Mouse (Mus musculus): ENCODE measurements around the gene Tmem132d. TPM values are rescaled to one million over a fixed set of nuclear protein-coding genes. Genes with fewer than 3 reads are reported as not detected.

Tmem132d gene
- polyA plus RNA-seq, 1 experiment = 2.4 TPM

- TF ChIP-seq CTCF (IDR thresholded peaks at IDR 0.05; ENCODE audit: borderline replicate concordance, insufficient read depth, low read depth, low read length) (no peak), POLR2A (IDR thresholded peaks at IDR 0.05; ENCODE audit: borderline replicate concordance, insufficient read depth, low read length) (no peak)
- no peak overlapping the region for H3K27ac ChIP-seq (ENCODE audit: insufficient read depth, low read length)
- H3K27me3 ChIP-seq (ENCODE audit: control insufficient read depth, insufficient read depth, low read length) = no peaks in the 10 kb centered on the region; the same call in 1 of the 2 replicates
- peak; percentile 33 to 72 for DNase-seq
- H3K4me3 ChIP-seq (replicated peaks; ENCODE audit: insufficient read depth, low read depth, low read length) = no peak overlapping the region
- no peaks in the 10 kb centered on the region; the same call in 1 of the 2 replicates for H3K4me1 ChIP-seq (ENCODE audit: control insufficient read depth, insufficient read depth, low read length)
- 9% methylated on average over 9 of the region's 9 CpGs for WGBS
These were observed 25.3 kb downstream of the Tmem132d start for GRCm38 (mm10) chr5:128407546-128407945.

- 91% methylated on average over 8 of the region's 8 CpGs for WGBS
- Histone ChIP-seq H3K27ac (ENCODE audit: insufficient read depth, low read length) (no peak overlapping the region), H3K27me3 (ENCODE audit: control insufficient read depth, insufficient read depth, low read length) (no peaks in the 10 kb centered on the region; the same call in 1 of the 2 replicates), H3K4me3 (replicated peaks; ENCODE audit: insufficient read depth, low read depth, low read length) (no peak overlapping the region), H3K4me1 (ENCODE audit: control insufficient read depth, insufficient read depth, low read length) (no peaks in the 10 kb centered on the region; the same call in 1 of the 2 replicates)
- TF ChIP-seq CTCF (IDR thresholded peaks at IDR 0.05; ENCODE audit: borderline replicate concordance, insufficient read depth, low read depth, low read length) = no peak
- no peak for TF ChIP-seq POLR2A (IDR thresholded peaks at IDR 0.05; ENCODE audit: borderline replicate concordance, insufficient read depth, low read length)
- DNase-seq = no peak
These were observed 27.8 kb downstream of the Tmem132d start for GRCm38 (mm10) chr5:128405071-128405470.

- H3K4me1 ChIP-seq (ENCODE audit: control insufficient read depth, insufficient read depth, low read length) = no peaks in the 10 kb centered on the region; the same call in 1 of the 2 replicates
- WGBS = 97% methylated on average over 3 of the region's 3 CpGs
- no peak for DNase-seq
- H3K27ac ChIP-seq (ENCODE audit: insufficient read depth, low read length) = no peak overlapping the region
- no peak for TF ChIP-seq CTCF (IDR thresholded peaks at IDR 0.05; ENCODE audit: borderline replicate concordance, insufficient read depth, low read depth, low read length)
- TF ChIP-seq POLR2A (IDR thresholded peaks at IDR 0.05; ENCODE audit: borderline replicate concordance, insufficient read depth, low read length) = no peak
- no peaks in the 10 kb centered on the region; the same call in 1 of the 2 replicates for H3K27me3 ChIP-seq (ENCODE audit: control insufficient read depth, insufficient read depth, low read length)
- H3K4me3 ChIP-seq (replicated peaks; ENCODE audit: insufficient read depth, low read depth, low read length) = no peak overlapping the region
These were observed 28.7 kb downstream of the Tmem132d start for GRCm38 (mm10) chr5:128404223-128404622.

GRCm38 (mm10) chr5:128392372-128392771, 40.5 kb downstream of the Tmem132d start:
- Histone ChIP-seq H3K4me3 (replicated peaks; ENCODE audit: insufficient read depth, low read depth, low read length) (no peak overlapping the region), H3K4me1 (ENCODE audit: control insufficient read depth, insufficient read depth, low read length) (no peaks in the 10 kb centered on the region), H3K27me3 (ENCODE audit: control insufficient read depth, insufficient read depth, low read length) (no peaks in the 10 kb centered on the region; the same call in 1 of the 2 replicates), H3K27ac (ENCODE audit: insufficient read depth, low read length) (no peak overlapping the region)
- TF ChIP-seq POLR2A (IDR thresholded peaks at IDR 0.05; ENCODE audit: borderline replicate concordance, insufficient read depth, low read length) (no peak), CTCF (IDR thresholded peaks at IDR 0.05; ENCODE audit: borderline replicate concordance, insufficient read depth, low read depth, low read length) (no peak)
- DNase-seq = no peak
- 87% methylated on average over 3 of the region's 3 CpGs for WGBS

GRCm38 (mm10) chr5:128389665-128390064, 43.2 kb downstream of the Tmem132d start:
- DNase-seq = no peak
- 50% methylated on average over 4 of the region's 4 CpGs for WGBS
- Histone ChIP-seq H3K27me3 (ENCODE audit: control insufficient read depth, insufficient read depth, low read length) (no peaks in the 10 kb centered on the region; the same call in 1 of the 2 replicates), H3K4me3 (replicated peaks; ENCODE audit: insufficient read depth, low read depth, low read length) (no peak overlapping the region), H3K4me1 (ENCODE audit: control insufficient read depth, insufficient read depth, low read length) (no peaks in the 10 kb centered on the region), H3K27ac (ENCODE audit: insufficient read depth, low read length) (no peak overlapping the region)
- TF ChIP-seq CTCF (IDR thresholded peaks at IDR 0.05; ENCODE audit: borderline replicate concordance, insufficient read depth, low read depth, low read length) (peak; percentile 24; the same call in 1 of the 2 replicates), POLR2A (IDR thresholded peaks at IDR 0.05; ENCODE audit: borderline replicate concordance, insufficient read depth, low read length) (no peak)

- 45% methylated on average over 7 of the region's 7 CpGs for WGBS
- no peak for DNase-seq
- no peaks in the 10 kb centered on the region for H3K4me1 ChIP-seq (ENCODE audit: control insufficient read depth, insufficient read depth, low read length)
- TF ChIP-seq CTCF (IDR thresholded peaks at IDR 0.05; ENCODE audit: borderline replicate concordance, insufficient read depth, low read depth, low read length) = no peak
- no peak for TF ChIP-seq POLR2A (IDR thresholded peaks at IDR 0.05; ENCODE audit: borderline replicate concordance, insufficient read depth, low read length)
- H3K4me3 ChIP-seq (replicated peaks; ENCODE audit: insufficient read depth, low read depth, low read length) = no peak overlapping the region
- no peaks in the 10 kb centered on the region; the same call in 1 of the 2 replicates for H3K27me3 ChIP-seq (ENCODE audit: control insufficient read depth, insufficient read depth, low read length)
- no peak overlapping the region for H3K27ac ChIP-seq (ENCODE audit: insufficient read depth, low read length)
These were observed 44.3 kb downstream of the Tmem132d start for GRCm38 (mm10) chr5:128388358-128389141.

GRCm38 (mm10) chr5:128369814-128370213, 63.1 kb downstream of the Tmem132d start:
- no peak overlapping the region for H3K27ac ChIP-seq (ENCODE audit: insufficient read depth, low read length)
- TF ChIP-seq POLR2A (IDR thresholded peaks at IDR 0.05; ENCODE audit: borderline replicate concordance, insufficient read depth, low read length) = no peak
- no peaks in the 10 kb centered on the region for H3K27me3 ChIP-seq (ENCODE audit: control insufficient read depth, insufficient read depth, low read length)
- WGBS = 93% methylated on average over 3 of the region's 3 CpGs
- H3K4me1 ChIP-seq (ENCODE audit: control insufficient read depth, insufficient read depth, low read length) = no peaks in the 10 kb centered on the region
- no peak overlapping the region for H3K4me3 ChIP-seq (replicated peaks; ENCODE audit: insufficient read depth, low read depth, low read length)
- no peak for DNase-seq

GRCm38 (mm10) chr5:128369111-128369510, 63.8 kb downstream of the Tmem132d start:
- TF ChIP-seq POLR2A (IDR thresholded peaks at IDR 0.05; ENCODE audit: borderline replicate concordance, insufficient read depth, low read length) = no peak
- no peak for TF ChIP-seq CTCF (IDR thresholded peaks at IDR 0.05; ENCODE audit: borderline replicate concordance, insufficient read depth, low read depth, low read length)
- whole genome bisulfite sequencing = 83% methylated on average over 7 of the region's 7 CpGs
- no peak for DNase-seq
- Histone ChIP-seq H3K4me3 (replicated peaks; ENCODE audit: insufficient read depth, low read depth, low read length) (no peak overlapping the region), H3K27ac (ENCODE audit: insufficient read depth, low read length) (no peak overlapping the region), H3K27me3 (ENCODE audit: control insufficient read depth, insufficient read depth, low read length) (no peaks in the 10 kb centered on the region), H3K4me1 (ENCODE audit: control insufficient read depth, insufficient read depth, low read length) (no peaks in the 10 kb centered on the region)
